Mouse (Mus musculus) skeletal muscle tissue, postnatal 0 days (tissue): ENCODE results near the gene Slc25a20. TPM values are rescaled to one million over a fixed set of nuclear protein-coding genes. Genes with fewer than 3 reads are reported as not detected.

ENCODE experiments used
- microRNA-seq, 2 experiments: library from miRNA; unstranded; fragments of <30 nt; microRNA quantifications; one replicate each; pipeline ENCODE4; 2016
- polyA plus RNA-seq: library from polyadenylated mRNA; unstranded; fragments of >200 nt; fragmentation: Nextera tagmentation; extraction: Ambion mirVana; gene quantifications from 2 replicates; pipeline ENCODE4 v1.2.1, GENCODE M21; 2015

The Slc25a20 gene
- polyA plus RNA-seq: 126 and 132 TPM in 2 replicates

GRCm38 (mm10) chr9:108661677-108662612 is at the start of gene Slc25a20:
TSS of gene Slc25a20 (plus strand) at chr9:108662088.

GRCm38 (mm10) chr9:108648611-108649560 is 13.0 kb upstream of the Slc25a20 start, which contains the start of gene Arih2:
TSS of gene Arih2 (minus strand) at chr9:108649386.

GRCm38 (mm10) chr9:108689106-108689505 is 27.2 kb downstream of the Slc25a20 start, which contains the start of gene Prkar2a:
TSS of gene Prkar2a (plus strand) at chr9:108689314.

Small RNAs within 50 kb of the gene (microRNA-seq; reads per million reads assigned to microRNA genes)
- 0 reads per million in 2 experiments for gene Gm26298

Other genes with a start within 250 kb of the Slc25a20 start
- 0.45 and 0.71 TPM in 2 replicates for gene Ccdc36, start 233.6 kb upstream of the Slc25a20 start, polyA plus RNA-seq
- gene BC048562, start 225.6 kb upstream of the Slc25a20 start, polyA plus RNA-seq: not detected in 2 replicates
- gene Ccdc71, start 201.6 kb upstream of the Slc25a20 start, polyA plus RNA-seq: 22.3 and 24.9 TPM in 2 replicates
- gene Klhdc8b, start 200.5 kb upstream of the Slc25a20 start, polyA plus RNA-seq: 14.7 and 17.2 TPM in 2 replicates
- gene Lamb2, start 182.4 kb upstream of the Slc25a20 start, polyA plus RNA-seq: 34.7 and 41.0 TPM in 2 replicates
- 38.7 and 43.0 TPM in 2 replicates for gene Usp19, start 171.5 kb upstream of the Slc25a20 start, polyA plus RNA-seq
- 47.8 and 49.7 TPM in 2 replicates for gene Qars, start 154.4 kb upstream of the Slc25a20 start, polyA plus RNA-seq
- 62.0 and 62.6 TPM in 2 replicates for gene Qrich1, start 145.3 kb upstream of the Slc25a20 start, polyA plus RNA-seq
- gene Impdh2, start 101.8 kb upstream of the Slc25a20 start, polyA plus RNA-seq: 56.6 and 61.8 TPM in 2 replicates
- gene Ndufaf3, start 94.7 kb upstream of the Slc25a20 start, polyA plus RNA-seq: 55.6 and 60.5 TPM in 2 replicates
- 23.8 and 31.6 TPM in 2 replicates for gene Dalrd3, start 92.2 kb upstream of the Slc25a20 start, polyA plus RNA-seq
- gene Wdr6, start 83.3 kb upstream of the Slc25a20 start, polyA plus RNA-seq: 15.5 and 17.7 TPM in 2 replicates
- 4.7 and 5.4 TPM in 2 replicates for gene P4htm, start 64.4 kb upstream of the Slc25a20 start, polyA plus RNA-seq
- gene Arih2, start 12.7 kb upstream of the Slc25a20 start, polyA plus RNA-seq: 38.6 and 43.2 TPM in 2 replicates
- gene Prkar2a, start 27.2 kb downstream of the Slc25a20 start, polyA plus RNA-seq: 36.5 and 42.6 TPM in 2 replicates
- gene Ip6k2, start 121.7 kb downstream of the Slc25a20 start, polyA plus RNA-seq: 21.7 and 26.9 TPM in 2 replicates
- gene Nckipsd, start 146.3 kb downstream of the Slc25a20 start, polyA plus RNA-seq: 6.4 and 6.5 TPM in 2 replicates
- 0.06 TPM in 2 replicates for gene Celsr3, start 164.2 kb downstream of the Slc25a20 start, polyA plus RNA-seq
- 5.1 and 5.2 TPM in 2 replicates for gene Slc26a6, start 191.2 kb downstream of the Slc25a20 start, polyA plus RNA-seq